Mouse (Mus musculus) ES-Bruce4 (cell line): ENCODE measurements around the gene Bicral.

Source experiments
- EP300 ChIP-seq: IDR thresholded peaks from 2 replicates; pipeline ENCODE4 v1.6.1; 2011; ENCODE audit warnings: low read depth, low read length; ENCODE audit not compliant: insufficient read depth
- POLR2A ChIP-seq: IDR thresholded peaks from one replicate; pipeline ENCODE4 v1.8.1; 2011; ENCODE audit warnings: low read length; ENCODE audit not compliant: insufficient read depth

- no peak for TF ChIP-seq EP300
- TF ChIP-seq POLR2A: peak; percentile 26
Observed at GRCm38 (mm10) chr17:46773278-46774130, 84.8 kb downstream of the Bicral start.
